Mouse (Mus musculus) adrenal gland, postnatal 25 days (tissue): Measurements from ENCODE around the gene Kdelc1. TPM values are rescaled to one million over a fixed set of nuclear protein-coding genes. Genes with fewer than 3 reads are reported as not detected.

Experiments
- DNase-seq: peaks from one replicate; pipeline ENCODE4 v3.0.0; 2021; ENCODE audit warnings: mixed read lengths
- total RNA-seq: library from RNA; stranded (reverse); gene quantifications from 2 replicates; pipeline ENCODE4 v1.2.3, GENCODE M21; 2021

The Kdelc1 gene
- total RNA-seq, 1 experiment from 2014 or later: 25.6 TPM

DNA sequence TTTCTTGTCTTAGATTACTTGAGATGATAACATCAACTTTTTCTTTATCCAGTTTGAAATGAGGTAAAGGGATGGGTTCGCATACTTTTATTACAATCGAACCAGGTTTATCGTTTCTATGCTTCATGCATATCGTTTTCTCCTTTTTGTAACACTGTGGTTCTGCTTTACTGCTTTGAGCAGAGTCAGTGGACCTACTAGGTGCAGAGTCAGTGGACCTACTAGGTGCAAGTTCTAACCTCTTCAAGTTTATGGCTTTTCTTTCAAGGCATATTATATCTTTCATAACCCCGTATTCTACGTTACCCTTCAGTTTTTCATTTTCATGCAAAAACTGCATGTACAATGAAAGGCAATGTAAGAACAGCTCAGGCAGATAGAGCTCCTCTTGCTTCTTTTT, 55.2 kb downstream of the Kdelc1 start:
- DNase-seq: no peak

DNA sequence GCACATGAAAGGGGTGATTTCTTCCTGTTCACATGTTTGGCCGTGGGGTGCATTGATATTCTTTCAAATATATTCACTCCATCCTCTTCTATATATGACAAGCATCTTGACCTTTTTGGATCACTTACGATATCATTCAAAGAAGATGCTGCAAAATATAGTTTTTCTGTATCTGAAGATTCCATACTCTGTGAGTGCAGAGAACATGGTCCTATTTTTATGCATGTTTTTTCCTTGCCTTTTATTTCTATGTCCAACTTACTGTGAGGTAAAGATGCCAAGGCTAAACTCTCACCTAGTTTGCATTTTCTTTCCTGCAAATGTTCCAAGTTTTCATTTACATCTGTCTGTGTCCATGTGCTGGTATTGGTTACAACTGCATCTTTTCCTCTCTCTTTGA, 56.8 kb downstream of the Kdelc1 start, which contains the start of gene Gm8251:
Gene Gm8251 (minus strand): TSS at position 101 of the 400 bp plus-strand sequence.
- DNase-seq: no peak

DNA sequence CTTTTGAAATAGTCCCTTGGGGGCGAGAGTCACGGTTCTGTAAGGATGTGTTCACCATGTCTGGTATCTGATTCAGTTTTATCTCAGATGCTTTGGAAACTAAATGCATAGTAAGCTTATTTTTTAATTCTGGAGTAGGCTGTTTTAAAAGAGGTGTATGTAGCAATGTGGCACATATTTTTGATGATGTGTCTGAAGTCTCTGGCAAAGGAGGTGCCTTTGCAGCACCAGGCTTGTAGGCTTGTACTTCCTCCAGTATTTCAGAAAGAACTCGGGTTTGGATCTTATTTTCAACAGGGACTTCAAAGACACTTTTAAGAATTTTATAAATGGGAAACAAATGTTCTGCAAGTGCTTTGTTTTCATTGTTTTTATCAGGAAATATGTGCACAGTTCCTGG, 60.8 kb downstream of the Kdelc1 start:
- DNase-seq: no peak

Other genes with a start within 250 kb of the Kdelc1 start
- 50.7 and 57.8 TPM in 2 replicates for gene Tpp2, start 185.2 kb downstream of the Kdelc1 start, total RNA-seq
- gene Mettl21c, start 98.8 kb downstream of the Kdelc1 start, total RNA-seq: not detected in 2 replicates
- gene Gm8251, start 56.9 kb downstream of the Kdelc1 start, total RNA-seq: 0.09 TPM in 1 of 2 replicates, not detected in the other
- gene Tex30, start 16.4 kb downstream of the Kdelc1 start, total RNA-seq: 9.8 and 10.5 TPM in 2 replicates
- 20.8 and 26.5 TPM in 2 replicates for gene Bivm, start 149 bp upstream of the Kdelc1 start, total RNA-seq
- gene Ercc5, start 28.9 kb upstream of the Kdelc1 start, total RNA-seq: 20.2 and 21.3 TPM in 2 replicates
- not detected in 2 replicates for gene Mettl21e, start 100.2 kb upstream of the Kdelc1 start, total RNA-seq